Mouse (Mus musculus) liver, embryonic 14.5 days (tissue): Measurements from ENCODE around the gene Slc5a1.

Experiments used
- CTCF ChIP-seq: IDR thresholded peaks from 2 replicates; pipeline ENCODE4 v1.5.1; 2016; ENCODE audit warnings: antibody characterized with exemption, low read depth, control low read depth
- EP300 ChIP-seq: IDR thresholded peaks from 2 replicates; pipeline ENCODE4 v1.6.1; 2016; ENCODE audit warnings: antibody characterized with exemption, low read depth

DNA sequence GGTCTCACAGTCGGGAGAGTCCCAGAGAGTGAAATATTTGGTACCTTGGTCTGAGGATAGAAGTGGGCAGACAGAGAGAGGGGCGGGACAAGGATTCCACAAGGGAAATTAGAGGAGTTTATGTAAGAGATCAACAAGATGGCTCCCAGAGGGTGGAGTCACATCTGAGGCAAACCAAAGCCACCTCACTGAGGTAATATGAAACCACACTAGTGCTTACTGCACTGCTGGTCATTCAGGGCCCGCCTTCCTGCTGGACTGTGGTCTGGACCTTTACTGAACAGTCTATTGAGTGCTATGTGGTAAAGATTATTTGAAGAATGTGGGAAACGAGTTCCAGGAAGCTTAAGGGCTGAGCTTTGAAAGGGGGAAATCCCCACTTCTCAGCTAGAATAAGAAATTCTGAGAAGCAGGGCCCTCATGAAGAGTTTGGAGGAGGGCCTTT lies 17.9 kb downstream of the Slc5a1 start:
- TF ChIP-seq EP300 = no peak
- TF ChIP-seq CTCF = no peak
